Mouse (Mus musculus): Measurements from ENCODE around the gene Mad1l1. TPM values are rescaled to one million over a fixed set of nuclear protein-coding genes. Genes with fewer than 3 reads are reported as not detected.
A peak's percentile ranks its signal among the peaks of the same experiment; 100 is the strongest.
"Not testable (repeated sequence)": the region's sequence is repeated elsewhere in the genome, so short reads cannot be mapped to it uniquely, and the experiment has no call there.

Gene Mad1l1
- 10 to 100 TPM; 22.1 to 28.5 TPM for total RNA-seq (2021)

DNA sequence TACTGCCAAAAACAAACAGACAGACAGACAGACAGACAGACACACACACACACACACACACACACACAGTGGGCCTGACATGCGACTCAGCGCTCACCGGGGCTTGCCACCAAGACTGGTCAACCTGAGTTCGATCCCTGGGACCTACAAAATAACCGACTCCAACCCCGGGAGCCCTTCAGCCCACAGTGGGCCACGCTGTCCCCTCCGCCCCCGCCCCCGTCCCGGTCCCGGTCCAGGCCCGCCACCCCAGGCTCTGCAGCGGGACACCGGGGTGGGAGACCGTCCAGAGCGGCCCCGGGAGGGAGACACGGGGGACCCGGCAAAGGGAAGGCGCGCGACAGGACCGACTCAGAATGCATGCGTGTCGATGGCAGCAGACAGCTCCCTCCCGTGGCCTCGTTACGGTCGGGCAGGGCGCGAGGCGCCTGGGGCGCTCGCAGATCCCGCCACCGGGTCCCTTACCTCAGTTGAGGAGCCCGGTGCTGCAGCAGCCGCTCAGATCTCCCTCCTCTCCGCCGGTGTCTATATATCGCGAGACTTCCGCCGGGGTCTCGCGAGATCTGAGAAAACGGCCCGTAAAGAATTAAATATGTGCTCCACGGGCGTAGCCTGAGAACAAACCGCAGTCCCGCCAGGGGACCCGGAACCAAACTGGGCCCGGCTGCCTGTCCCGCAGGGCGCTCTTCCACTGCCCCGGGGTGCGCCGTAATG, at the start of gene Mad1l1, which contains the start of gene Nudt1:
Gene Mad1l1, minus strand, starts transcription at position 511 of the 714 bp plus-strand sequence.
Gene Nudt1, plus strand, starts transcription at position 615 of the 714 bp plus-strand sequence.
- DNase-seq: peak; percentile 95

DNA sequence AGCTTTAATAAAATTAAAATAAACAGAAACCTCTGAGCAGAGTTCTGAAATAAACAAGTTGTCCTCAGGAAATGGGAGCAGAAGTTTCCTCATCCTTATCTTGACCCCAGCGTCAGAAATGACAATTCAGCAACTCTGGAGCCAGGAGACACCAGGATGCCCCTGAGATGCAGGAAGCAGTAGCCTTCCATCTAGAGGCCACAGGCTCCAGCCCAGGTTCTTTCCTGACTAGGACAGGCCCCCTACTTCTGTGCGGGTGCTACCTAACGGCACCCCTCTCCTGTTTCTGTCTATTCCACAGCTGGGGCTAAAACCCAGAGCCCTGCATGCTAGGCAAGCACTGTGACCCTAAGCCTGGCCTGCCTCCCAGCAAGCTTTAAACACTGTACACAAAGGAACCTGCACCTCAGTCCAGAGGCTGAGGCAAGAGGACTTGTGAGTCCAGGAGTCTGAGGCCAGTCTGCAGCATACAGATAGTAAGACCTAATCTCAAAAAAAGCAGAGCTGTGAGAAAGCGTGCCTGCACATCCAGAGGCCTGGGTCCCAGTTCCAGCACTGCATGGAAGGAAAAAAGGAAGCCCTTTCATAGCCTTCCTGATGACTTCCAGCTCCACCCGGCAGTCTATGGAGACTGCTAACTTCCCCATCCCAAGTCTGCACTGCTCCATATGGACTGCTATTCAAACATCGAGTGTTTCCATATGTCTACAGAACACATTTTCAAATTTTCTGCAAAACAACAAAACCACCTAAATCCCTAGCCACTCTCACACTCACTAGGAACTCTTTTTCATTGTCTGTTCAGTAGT, 49.3 kb upstream of the Mad1l1 start:
- DNase-seq: no peak

DNA sequence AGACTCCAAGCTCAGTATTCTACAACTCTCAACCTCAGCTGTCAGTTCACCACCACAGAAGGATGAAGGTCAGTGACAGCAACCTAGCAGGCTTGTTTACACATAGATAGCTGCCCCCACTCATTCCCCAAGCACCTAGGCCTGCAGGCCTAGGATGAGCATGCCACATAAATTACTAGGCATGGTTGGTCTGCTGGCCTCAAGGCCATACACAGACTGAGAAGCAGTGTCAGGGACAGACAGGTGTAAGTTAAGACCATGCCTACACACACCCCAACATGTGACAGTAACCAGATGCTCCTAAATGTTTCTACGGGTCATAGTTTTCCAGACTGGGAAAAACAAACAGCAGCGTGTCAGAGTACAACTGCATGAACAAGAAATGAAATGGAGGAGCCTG, 48.1 kb upstream of the Mad1l1 start:
- DNase-seq: no peak

DNA sequence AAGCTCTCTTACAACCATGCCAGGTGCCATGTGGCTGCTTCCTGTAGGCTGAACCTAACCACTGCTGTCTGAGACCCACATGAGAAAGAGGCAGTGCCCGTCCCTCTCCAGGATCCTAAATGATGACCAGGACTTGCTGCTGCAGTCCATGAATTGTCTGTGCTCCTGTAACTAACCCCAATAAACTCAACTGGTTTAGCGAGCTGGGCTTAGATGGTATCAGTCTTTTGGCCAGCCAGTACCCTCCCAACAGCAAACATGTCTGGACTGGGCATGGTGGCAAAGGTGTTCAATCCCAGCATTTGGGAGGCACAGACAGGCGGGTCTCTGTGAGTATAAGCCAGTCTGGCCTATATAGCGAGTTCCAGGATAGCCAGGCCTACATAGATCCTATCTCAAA, 47.6 kb upstream of the Mad1l1 start:
- DNase-seq: no peak

DNA sequence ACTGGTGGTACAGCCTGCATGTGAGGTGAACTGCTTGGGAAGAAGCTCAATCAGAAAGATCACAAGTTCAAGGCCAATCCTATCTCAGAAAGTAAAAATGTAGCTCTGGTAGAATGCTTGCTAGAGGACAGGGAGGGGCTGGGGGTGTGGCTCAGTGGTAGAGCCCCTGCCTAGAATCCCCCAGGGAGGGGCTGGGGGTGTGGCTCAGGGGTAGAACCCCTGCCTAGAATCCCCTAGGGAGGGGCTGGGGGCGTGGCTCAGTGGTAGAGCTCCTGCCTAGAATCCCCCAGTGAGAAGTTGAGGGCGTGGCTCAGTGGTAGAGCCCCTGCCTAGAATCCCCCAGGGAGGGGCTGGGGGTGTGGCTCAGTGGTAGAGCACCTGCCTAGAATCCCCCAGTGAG, 46.8 kb upstream of the Mad1l1 start:
- DNase-seq: not testable (repeated sequence)

DNA sequence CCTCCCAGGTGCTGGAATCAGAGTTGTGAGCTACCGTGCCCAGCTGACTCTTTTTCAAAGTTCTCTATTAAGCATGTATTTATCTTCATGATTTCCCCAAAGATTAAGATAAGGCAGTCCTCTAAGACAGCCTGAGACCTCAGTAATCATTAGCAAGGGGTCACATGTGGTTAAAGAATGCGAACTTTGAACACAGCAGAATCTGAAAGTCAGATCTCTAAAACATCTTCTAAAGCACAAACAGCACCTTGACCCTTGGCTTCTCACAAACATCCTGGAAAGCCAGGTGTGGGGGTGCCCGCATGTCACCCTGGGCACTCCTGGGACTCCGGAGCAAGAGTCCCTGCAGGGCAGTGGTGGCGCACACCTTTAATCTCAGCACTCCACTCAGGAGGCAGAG, 43.1 kb upstream of the Mad1l1 start:
- no peak for DNase-seq

DNA sequence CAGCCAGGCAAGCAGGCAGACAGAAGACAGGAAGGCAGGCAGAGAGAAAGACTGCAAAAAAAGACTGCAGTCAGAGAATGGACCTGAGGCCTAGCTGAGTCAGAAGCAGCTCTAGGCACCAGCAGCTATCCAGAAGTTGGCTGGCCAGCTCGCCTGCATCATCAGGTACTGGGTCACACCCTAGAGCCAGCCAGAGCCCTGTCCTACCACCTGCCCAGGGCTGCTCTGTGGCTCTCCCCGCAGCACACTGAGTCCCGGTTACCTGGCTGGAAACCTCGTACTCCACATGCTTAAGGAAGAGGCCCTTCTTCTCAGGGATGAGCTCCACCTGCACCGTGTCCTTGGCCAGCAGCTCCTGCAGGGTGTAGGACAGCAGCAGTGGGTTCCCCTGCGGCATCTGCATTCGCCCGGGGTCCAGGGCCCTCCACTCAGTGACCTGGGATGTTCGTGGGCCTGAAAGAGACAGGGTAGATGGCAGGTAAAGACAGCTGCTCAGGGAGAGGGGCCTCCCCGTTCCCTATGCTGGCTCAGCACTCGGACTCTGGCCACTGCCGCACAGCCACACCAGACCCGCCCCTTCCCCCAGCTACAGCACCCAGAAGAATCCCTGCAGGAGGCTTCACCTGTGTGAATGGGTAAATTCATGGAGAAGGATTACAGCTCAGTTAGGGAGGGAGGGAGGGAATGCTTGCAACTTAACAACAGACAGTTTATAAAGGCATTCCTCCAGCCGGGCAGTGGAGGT, 38.8 kb upstream of the Mad1l1 start:
- no peak for DNase-seq

DNA sequence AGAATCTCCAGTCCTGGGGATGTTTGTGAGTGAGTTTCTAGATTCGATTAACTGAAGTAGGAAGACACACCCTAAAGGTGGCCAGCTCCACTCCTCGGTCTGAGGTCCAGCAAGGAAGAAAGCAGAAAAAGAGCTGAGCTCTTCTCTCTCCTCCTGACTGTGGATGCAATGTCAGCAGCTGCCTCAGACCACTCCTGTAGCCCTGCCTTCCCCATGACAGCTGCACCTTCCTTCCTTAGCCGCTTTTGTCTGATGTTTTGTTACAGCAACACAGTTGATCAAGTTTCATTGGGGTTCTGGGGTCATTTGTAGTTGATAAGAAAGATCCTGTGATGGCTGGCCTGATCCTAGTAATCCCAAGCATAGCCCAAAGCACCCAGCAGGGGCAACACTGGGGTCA, 36.1 kb upstream of the Mad1l1 start:
- DNase-seq: no peak

DNA sequence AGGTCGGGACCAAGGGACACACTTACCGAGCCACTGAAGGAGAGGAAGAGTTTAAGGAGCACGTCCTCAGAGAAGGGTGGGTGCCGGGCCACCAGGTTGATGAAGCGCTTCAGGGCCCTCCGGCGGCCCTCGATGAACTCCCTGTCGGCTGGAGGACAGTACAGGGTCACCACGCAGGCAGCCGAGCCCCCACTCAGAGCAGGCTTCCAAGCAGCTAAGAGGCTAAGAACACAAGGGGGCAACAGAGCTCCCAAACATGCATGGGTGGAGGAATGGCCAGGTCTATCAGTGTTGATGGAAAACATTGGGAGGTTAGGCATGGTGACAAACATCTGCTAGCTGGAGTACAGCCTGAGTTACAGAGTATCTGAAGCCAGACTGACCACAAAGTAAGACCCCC, 34.6 kb upstream of the Mad1l1 start:
- DNase-seq: no peak

DNA sequence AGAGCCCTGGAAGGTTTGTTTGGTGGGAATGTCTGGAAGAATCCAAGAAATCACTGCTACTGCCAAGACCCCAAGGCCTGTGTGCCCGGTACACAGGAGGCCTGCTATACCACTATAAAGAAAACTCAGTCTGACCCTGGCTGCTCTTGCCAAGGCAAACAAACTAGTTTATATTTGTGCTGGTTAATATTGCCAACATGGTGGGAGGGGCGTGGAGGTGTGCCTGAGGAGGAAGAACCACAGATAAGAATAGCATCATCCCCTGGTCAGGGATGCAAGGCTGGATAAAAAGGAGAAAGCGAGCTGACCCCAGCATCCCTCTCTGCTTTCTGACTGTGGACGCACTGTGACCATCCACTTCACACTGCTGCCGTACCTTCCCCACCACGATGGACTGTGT, 31.0 kb upstream of the Mad1l1 start:
- DNase-seq: no peak

DNA sequence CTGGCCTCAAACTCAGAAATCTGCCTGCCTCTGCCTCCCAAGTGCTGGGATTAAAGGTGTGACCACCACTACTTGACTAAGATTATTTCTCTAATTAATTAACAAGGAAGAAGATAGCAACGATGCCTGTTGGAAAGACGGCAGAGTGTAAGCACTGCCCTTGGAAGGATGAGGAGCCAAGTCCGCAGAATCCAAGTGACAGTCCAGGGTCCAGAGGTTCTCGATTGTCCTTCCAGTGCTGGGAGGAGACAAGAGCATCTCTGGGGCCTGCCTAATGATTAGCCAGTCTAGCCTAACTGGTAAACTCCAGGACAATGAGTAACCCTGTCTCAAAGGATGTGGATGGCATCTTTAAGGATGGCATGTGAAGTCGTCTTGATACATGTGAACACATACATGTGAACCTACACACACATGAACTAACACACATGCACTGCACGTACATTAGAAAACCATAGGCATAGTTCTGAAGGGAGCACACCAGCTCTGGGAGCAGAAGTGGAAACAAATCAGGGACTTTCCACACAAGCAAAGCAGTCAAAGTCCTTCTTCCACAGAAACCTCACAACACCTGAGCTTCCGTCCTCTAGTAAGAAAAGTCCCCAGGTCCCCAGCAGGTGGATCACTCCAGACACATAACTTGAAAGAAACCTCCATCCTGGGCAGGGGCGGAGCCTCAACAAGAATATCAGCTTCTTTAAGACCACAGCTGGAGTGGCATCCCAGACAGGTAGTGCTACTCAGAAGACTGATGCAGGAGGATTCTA, 29.6 kb upstream of the Mad1l1 start:
- DNase-seq: no peak

DNA sequence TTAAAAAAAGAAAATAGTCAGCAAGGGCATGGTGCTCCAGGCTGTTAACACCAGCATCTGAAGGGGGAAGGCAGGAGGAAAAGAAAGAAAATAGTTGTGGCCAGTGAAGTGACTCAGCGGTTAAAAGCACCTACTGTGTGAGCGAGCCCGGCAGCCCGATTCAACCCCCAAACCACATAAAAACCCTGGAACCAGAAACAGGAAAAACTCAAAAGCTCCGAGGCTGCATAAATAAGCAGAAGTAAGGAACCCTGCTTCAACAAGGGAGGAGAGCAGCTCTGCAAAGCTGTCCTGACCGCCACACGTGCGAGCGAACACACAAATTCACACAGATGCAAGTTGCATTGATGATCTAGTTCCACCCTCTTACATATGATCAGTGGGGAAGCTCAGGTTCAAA, 28.5 kb upstream of the Mad1l1 start:
- no peak for DNase-seq

DNA sequence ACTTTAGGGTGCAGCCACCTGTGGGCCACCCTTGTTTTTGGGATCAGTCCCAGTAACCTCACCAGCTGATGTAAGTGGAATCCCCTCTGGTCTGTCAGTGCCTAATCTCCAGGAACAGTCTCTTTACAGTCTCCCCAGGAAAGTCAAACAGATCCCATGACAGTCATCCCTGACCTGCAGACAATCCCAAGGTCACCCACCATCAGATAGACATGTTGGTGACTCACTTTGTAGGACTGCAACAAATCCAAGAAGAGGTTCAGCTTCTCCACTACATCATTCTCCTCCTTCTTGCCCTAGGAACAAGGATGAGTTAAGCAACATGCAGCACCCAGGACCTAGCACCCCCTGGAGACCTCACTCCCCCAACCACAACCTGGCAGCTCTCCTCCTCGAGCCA, 24.7 kb upstream of the Mad1l1 start:
- DNase-seq: no peak

DNA sequence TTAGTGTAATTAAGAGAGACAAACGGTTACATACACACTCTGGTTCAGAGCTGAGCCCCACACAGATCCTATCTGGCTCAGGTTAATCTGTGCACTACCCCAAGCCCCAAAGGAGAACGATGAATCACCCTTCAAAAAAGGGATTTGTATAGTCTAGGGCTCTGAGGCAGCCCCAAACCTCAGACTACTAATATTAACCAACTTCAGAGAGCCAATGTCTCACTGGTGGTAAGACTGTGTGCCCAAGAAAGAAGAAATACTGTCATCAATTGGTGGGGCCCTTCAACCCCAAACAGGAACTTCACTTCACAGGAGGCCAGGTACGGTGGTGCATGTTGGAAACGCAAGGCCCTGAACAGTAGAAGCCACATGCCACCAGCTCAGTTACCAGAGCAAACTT, 23.9 kb upstream of the Mad1l1 start:
- DNase-seq: no peak

DNA sequence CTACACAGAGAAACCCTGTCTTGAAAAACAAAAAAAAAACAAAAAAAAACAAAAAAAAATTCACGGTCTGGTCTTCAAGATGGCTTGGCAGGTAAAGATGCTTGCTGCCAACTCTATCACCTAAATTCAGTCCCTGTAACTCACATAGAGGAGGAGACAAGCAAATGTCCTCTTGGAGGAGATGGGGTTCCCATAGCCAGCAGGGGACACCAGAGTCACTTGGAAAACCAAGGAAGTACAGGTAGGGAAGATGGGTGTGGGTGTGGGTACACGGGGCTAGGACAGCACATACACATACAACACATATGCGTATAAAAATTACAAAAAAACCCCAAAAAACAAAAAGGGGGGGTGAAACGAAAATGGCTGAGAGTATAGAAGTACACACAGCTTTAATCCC, 21.5 kb upstream of the Mad1l1 start:
- no peak for DNase-seq

DNA sequence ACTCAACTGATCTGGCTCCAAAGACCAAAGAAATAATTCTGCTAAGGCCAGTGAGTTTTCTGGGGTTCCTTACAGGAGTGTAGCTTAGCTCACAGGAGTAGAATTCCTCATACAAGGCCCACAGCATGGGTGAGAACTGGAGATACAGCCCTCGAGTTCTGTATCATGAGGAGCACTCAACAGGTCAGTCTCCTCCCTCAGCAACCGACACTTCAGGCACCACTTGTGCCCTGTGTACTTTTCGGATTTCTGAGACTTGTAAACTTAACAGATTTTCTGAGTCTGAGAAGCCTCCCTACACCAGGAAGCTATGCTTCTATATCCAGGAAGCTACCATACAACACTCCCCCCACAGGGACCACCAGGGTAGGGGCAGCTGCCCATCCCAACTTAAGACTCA, 18.5 kb upstream of the Mad1l1 start:
- no peak for DNase-seq

DNA sequence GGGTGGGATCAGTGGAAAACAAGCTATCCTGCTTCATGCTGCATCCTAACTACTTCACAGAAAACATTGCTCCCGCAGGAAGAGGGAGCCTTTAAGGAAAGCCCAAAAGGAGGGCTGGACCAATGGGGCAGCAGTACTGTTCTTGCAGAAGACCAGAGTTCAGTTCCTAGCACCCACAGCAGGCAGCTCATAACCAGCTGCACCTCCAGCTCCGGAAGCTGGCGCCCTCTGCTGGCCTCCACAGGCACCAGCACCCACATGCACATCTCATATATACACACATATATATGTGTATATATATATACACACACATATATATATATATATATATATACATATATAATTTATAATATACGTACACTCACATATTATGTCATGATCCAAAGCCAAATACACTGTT, 17.4 kb upstream of the Mad1l1 start:
- no peak for DNase-seq

DNA sequence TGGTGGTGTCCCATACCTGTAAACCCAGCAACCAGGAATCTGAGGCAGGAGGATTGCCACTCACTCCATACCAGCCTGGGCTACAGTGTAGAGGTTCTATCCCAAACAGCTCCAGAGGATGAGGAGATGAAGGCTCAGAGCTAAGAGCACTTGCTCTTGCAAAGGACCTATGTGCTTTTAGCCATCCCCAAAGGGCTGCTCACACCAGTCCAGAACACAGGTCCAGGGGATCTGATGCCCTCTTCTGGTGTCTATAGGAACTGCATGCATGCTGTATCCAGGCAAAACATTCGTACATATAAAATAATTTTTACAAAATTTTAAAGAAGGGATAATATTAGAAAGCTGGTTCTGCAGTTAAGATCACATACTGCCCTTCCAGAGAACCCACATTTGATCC, 15.3 kb upstream of the Mad1l1 start:
- peak; percentile 45 for DNase-seq

DNA sequence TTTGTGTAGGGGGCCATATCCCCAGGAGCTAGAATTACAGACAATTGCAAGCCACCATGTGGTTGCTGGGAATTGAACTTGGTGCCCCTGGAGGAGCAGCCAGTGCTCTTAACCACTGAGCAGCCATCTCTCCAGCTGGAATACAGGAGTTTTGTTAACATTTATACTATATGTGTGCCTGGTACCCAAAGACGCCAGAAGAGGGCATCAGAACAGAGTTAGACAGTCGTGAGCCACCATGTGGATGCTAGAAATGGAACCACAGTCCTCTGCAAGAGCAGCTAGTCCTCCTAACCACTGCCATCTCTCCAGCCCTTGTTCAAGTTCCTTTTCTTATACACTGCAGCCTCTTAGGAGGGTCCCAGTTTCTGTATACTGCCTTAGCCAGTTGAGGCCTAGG, 12.3 kb upstream of the Mad1l1 start:
- DNase-seq: no peak

DNA sequence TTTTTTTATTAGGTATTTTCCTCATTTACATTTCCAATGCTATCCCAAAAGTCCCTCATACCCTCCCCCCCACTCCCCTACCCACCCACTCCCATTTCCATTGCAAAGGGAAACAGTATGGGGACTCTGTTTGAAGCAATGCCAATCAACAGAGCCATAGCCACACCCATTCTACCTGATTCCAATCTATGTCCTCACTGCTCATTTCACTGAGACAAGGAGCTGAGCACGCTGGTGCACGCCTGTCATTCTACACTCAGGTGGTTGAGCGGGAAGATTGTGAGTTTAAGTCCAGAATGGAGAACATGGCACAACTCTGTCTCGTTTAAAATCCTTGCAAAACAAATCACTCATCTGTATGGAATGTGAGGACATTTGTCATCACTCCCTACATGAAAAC, 11.2 kb upstream of the Mad1l1 start:
- DNase-seq: no peak

DNA sequence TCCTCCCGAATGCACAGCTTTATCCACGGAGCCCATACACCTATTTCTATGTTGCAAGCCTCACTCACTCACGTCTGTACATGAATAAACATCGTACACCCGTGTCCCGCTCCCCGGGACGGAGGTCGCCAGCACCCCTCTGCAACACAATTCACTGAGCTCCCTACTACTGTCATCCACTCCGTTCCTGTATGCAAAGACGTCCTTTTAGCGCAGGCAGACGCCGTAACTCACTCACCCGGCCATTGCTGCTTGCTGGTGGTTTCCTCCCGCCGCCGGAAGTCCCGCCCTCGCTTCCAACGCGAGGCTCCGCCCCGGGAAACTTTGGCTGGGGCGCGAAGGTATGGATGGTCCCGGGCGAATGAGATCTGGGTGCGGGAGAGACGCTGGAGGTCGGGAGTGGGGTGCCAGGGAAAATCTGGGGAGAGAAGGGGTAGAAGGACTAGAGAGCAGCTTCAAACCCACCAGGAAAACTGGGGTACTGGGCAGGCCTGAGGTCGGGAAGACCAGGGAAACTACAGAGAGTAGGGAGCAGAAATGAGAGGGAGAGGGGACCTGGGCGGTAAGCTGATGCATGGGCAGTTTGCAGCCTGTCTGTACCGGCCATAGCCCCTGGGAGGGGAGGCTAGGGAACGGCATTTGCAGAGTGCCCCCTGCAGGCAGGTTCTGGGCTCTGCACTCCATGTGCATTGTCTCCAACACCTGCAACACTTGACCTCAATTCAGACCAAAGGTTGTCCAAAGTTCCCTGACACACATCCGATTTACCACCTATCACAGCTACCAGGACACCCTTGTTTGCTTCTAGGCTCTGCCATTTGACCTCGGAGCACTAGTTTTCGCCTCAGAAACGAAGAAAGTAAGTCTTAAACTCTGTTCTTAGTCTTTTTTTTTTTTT, 10.5 kb upstream of the Mad1l1 start, which contains the start of gene Mrm2:
Gene Mrm2, minus strand, starts transcription at position 284 of the 898 bp plus-strand sequence.
- peak; percentile 87 for DNase-seq
